Mouse (Mus musculus): ENCODE results near the gene Sf3b3. TPM values are rescaled to one million over a fixed set of nuclear protein-coding genes. Genes with fewer than 3 reads are reported as not detected.

The Sf3b3 gene
- polyA plus RNA-seq, 1 experiment: 19.3 TPM

GRCm38 (mm10) chr8:110824861-110825260 is 21.7 kb downstream of the Sf3b3 start:
- H3K27me3 ChIP-seq (ENCODE audit: control insufficient read depth, insufficient read depth, low read length): no peaks in the 10 kb centered on the region
- H3K36me3 ChIP-seq (ENCODE audit: control insufficient read depth, insufficient read depth, low read length): peaks cover 13% of the 10 kb centered on the region
- TF ChIP-seq POLR2A (IDR thresholded peaks at IDR 0.05; ENCODE audit: control insufficient read depth, low read depth, low read length) (no peak), CTCF (IDR thresholded peaks at IDR 0.05; ENCODE audit: control insufficient read depth, insufficient read depth, insufficient replicate concordance, low read depth, low read length) (no peak)
- H3K4me3 ChIP-seq (ENCODE audit: control insufficient read depth, low read depth, low read length): no peak overlapping the region
- H3K27ac ChIP-seq (ENCODE audit: control insufficient read depth, insufficient read depth, low read depth, low read length): no peak overlapping the region
- H3K4me1 ChIP-seq (ENCODE audit: control insufficient read depth, insufficient read depth, low read length): no peaks in the 10 kb centered on the region

GRCm38 (mm10) chr8:110821960-110822359 is 24.6 kb downstream of the Sf3b3 start:
- TF ChIP-seq POLR2A (IDR thresholded peaks at IDR 0.05; ENCODE audit: control insufficient read depth, low read depth, low read length) (no peak), CTCF (IDR thresholded peaks at IDR 0.05; ENCODE audit: control insufficient read depth, insufficient read depth, insufficient replicate concordance, low read depth, low read length) (no peak)

GRCm38 (mm10) chr8:110820257-110820656 is 26.3 kb downstream of the Sf3b3 start:
- Histone ChIP-seq H3K27me3 (ENCODE audit: control insufficient read depth, insufficient read depth, low read length) (no peaks in the 10 kb centered on the region), H3K27ac (ENCODE audit: control insufficient read depth, insufficient read depth, low read depth, low read length) (no peak overlapping the region), H3K4me1 (ENCODE audit: control insufficient read depth, insufficient read depth, low read length) (no peaks in the 10 kb centered on the region), H3K36me3 (ENCODE audit: control insufficient read depth, insufficient read depth, low read length) (peaks cover 10% of the 10 kb centered on the region), H3K4me3 (ENCODE audit: control insufficient read depth, low read depth, low read length) (no peak overlapping the region)
- TF ChIP-seq POLR2A (IDR thresholded peaks at IDR 0.05; ENCODE audit: control insufficient read depth, low read depth, low read length) (no peak), CTCF (IDR thresholded peaks at IDR 0.05; ENCODE audit: control insufficient read depth, insufficient read depth, insufficient replicate concordance, low read depth, low read length) (no peak)

More at GRCm38 (mm10) chr8:110821960-110822359, 24.6 kb downstream of the Sf3b3 start:
- Histone ChIP-seq H3K4me1 (ENCODE audit: control insufficient read depth, insufficient read depth, low read length) (no peaks in the 10 kb centered on the region), H3K36me3 (ENCODE audit: control insufficient read depth, insufficient read depth, low read length) (peaks cover 13% of the 10 kb centered on the region), H3K4me3 (ENCODE audit: control insufficient read depth, low read depth, low read length) (no peak overlapping the region), H3K27ac (ENCODE audit: control insufficient read depth, insufficient read depth, low read depth, low read length) (no peak overlapping the region), H3K27me3 (ENCODE audit: control insufficient read depth, insufficient read depth, low read length) (no peaks in the 10 kb centered on the region)

- TF ChIP-seq CTCF (IDR thresholded peaks at IDR 0.05; ENCODE audit: control insufficient read depth, insufficient read depth, insufficient replicate concordance, low read depth, low read length): no peak
- no peak for TF ChIP-seq POLR2A (IDR thresholded peaks at IDR 0.05; ENCODE audit: control insufficient read depth, low read depth, low read length)
- Histone ChIP-seq H3K4me1 (ENCODE audit: control insufficient read depth, insufficient read depth, low read length) (no peaks in the 10 kb centered on the region), H3K27ac (ENCODE audit: control insufficient read depth, insufficient read depth, low read depth, low read length) (no peak overlapping the region), H3K4me3 (ENCODE audit: control insufficient read depth, low read depth, low read length) (no peak overlapping the region), H3K27me3 (ENCODE audit: control insufficient read depth, insufficient read depth, low read length) (no peaks in the 10 kb centered on the region), H3K36me3 (ENCODE audit: control insufficient read depth, insufficient read depth, low read length) (peaks cover 9% of the 10 kb centered on the region)
Measured at GRCm38 (mm10) chr8:110818593-110818992, 28.0 kb downstream of the Sf3b3 start.

- TF ChIP-seq POLR2A (IDR thresholded peaks at IDR 0.05; ENCODE audit: control insufficient read depth, low read depth, low read length) (no peak), CTCF (IDR thresholded peaks at IDR 0.05; ENCODE audit: control insufficient read depth, insufficient read depth, insufficient replicate concordance, low read depth, low read length) (no peak)
- Histone ChIP-seq H3K27ac (ENCODE audit: control insufficient read depth, insufficient read depth, low read depth, low read length) (peak overlapping the region; percentile 49), H3K36me3 (ENCODE audit: control insufficient read depth, insufficient read depth, low read length) (peaks cover 14% of the 10 kb centered on the region), H3K4me3 (ENCODE audit: control insufficient read depth, low read depth, low read length) (no peak overlapping the region), H3K4me1 (ENCODE audit: control insufficient read depth, insufficient read depth, low read length) (peaks cover 3% of the 10 kb centered on the region), H3K27me3 (ENCODE audit: control insufficient read depth, insufficient read depth, low read length) (no peaks in the 10 kb centered on the region)
Measured at GRCm38 (mm10) chr8:110816990-110817389, 29.6 kb downstream of the Sf3b3 start.

GRCm38 (mm10) chr8:110815308-110815707 is 31.3 kb downstream of the Sf3b3 start:
- peaks cover 3% of the 10 kb centered on the region for H3K4me1 ChIP-seq (ENCODE audit: control insufficient read depth, insufficient read depth, low read length)
- H3K27ac ChIP-seq (ENCODE audit: control insufficient read depth, insufficient read depth, low read depth, low read length): no peak overlapping the region
- H3K4me3 ChIP-seq (ENCODE audit: control insufficient read depth, low read depth, low read length): no peak overlapping the region
- TF ChIP-seq CTCF (IDR thresholded peaks at IDR 0.05; ENCODE audit: control insufficient read depth, insufficient read depth, insufficient replicate concordance, low read depth, low read length): no peak
- no peak for TF ChIP-seq POLR2A (IDR thresholded peaks at IDR 0.05; ENCODE audit: control insufficient read depth, low read depth, low read length)
- H3K36me3 ChIP-seq (ENCODE audit: control insufficient read depth, insufficient read depth, low read length): peaks cover 14% of the 10 kb centered on the region
- no peaks in the 10 kb centered on the region for H3K27me3 ChIP-seq (ENCODE audit: control insufficient read depth, insufficient read depth, low read length)

GRCm38 (mm10) chr8:110813081-110813812 is 33.3 kb downstream of the Sf3b3 start:
- no peak for TF ChIP-seq POLR2A (IDR thresholded peaks at IDR 0.05; ENCODE audit: control insufficient read depth, low read depth, low read length)
- TF ChIP-seq CTCF (IDR thresholded peaks at IDR 0.05; ENCODE audit: control insufficient read depth, insufficient read depth, insufficient replicate concordance, low read depth, low read length): no peak
- H3K36me3 ChIP-seq (ENCODE audit: control insufficient read depth, insufficient read depth, low read length): peaks cover 14% of the 10 kb centered on the region
- H3K4me1 ChIP-seq (ENCODE audit: control insufficient read depth, insufficient read depth, low read length): peaks cover 3% of the 10 kb centered on the region
- no peaks in the 10 kb centered on the region for H3K27me3 ChIP-seq (ENCODE audit: control insufficient read depth, insufficient read depth, low read length)
- no peak overlapping the region for H3K27ac ChIP-seq (ENCODE audit: control insufficient read depth, insufficient read depth, low read depth, low read length)
- no peak overlapping the region for H3K4me3 ChIP-seq (ENCODE audit: control insufficient read depth, low read depth, low read length)
